Mouse (Mus musculus) embryo, embryonic 10 days (tissue): ENCODE results near the gene Smn1.
"Not testable (repeated sequence)": the region's sequence is repeated elsewhere in the genome, so short reads cannot be mapped to it uniquely, and the experiment has no call there.

ENCODE experiments used
- DNase-seq: peaks from one replicate; pipeline ENCODE4 v3.0.0-alpha.2; 2015; ENCODE audit warnings: low spot score

Smn1 gene

GRCm38 (mm10) chr13:100124423-100125257, at the start of gene Smn1:
Smn1 (plus strand) TSS chr13:100124852.
- peak; percentile 96 for DNase-seq

GRCm38 (mm10) chr13:100098808-100099207, 25.8 kb upstream of the Smn1 start:
- no peak for DNase-seq

GRCm38 (mm10) chr13:100103052-100103658, 21.5 kb upstream of the Smn1 start:
- no peak for DNase-seq

GRCm38 (mm10) chr13:100103748-100104254, 20.9 kb upstream of the Smn1 start, which contains the start of gene Bdp1:
Bdp1 (minus strand) TSS chr13:100104070.
- peak; percentile 95 for DNase-seq

GRCm38 (mm10) chr13:100107652-100108472, 16.8 kb upstream of the Smn1 start, which contains the start of gene Serf1:
Serf1 (plus strand) TSS chr13:100108012.
- DNase-seq = peak; percentile 90

- DNase-seq = no peak
Measured at GRCm38 (mm10) chr13:100112218-100112972, 12.3 kb upstream of the Smn1 start.

GRCm38 (mm10) chr13:100123970-100124369, 682 bp upstream of the Smn1 start:
- DNase-seq = no peak

GRCm38 (mm10) chr13:100125258-100125643, 599 bp downstream of the Smn1 start:
- no peak for DNase-seq

GRCm38 (mm10) chr13:100141646-100142314, 17.1 kb downstream of the Smn1 start:
- no peak for DNase-seq

GRCm38 (mm10) chr13:100152659-100153058, 28.0 kb downstream of the Smn1 start:
- no peak for DNase-seq

GRCm38 (mm10) chr13:100156624-100157023, 32.0 kb downstream of the Smn1 start:
- DNase-seq = no peak

- DNase-seq = not testable (repeated sequence)
Measured at GRCm38 (mm10) chr13:100161171-100161870, 36.7 kb downstream of the Smn1 start.

GRCm38 (mm10) chr13:100162467-100162866, 37.8 kb downstream of the Smn1 start:
- not testable (repeated sequence) for DNase-seq

- DNase-seq = not testable (repeated sequence)
Measured at GRCm38 (mm10) chr13:100166378-100166777, 41.7 kb downstream of the Smn1 start.

- DNase-seq = not testable (repeated sequence)
Measured at GRCm38 (mm10) chr13:100174360-100174759, 49.7 kb downstream of the Smn1 start.

GRCm38 (mm10) chr13:100183111-100183510, 58.5 kb downstream of the Smn1 start:
- not testable (repeated sequence) for DNase-seq
